Mouse (Mus musculus): ENCODE results near the gene Epha8.

GRCm38 (mm10) chr4:136944558-136945350 is 11.9 kb downstream of the Epha8 start:
- TF ChIP-seq GATA1 (IDR thresholded peaks at IDR 0.05; ENCODE audit: borderline replicate concordance, low read length) (no peak), FLI1 (IDR thresholded peaks at IDR 0.05; ENCODE audit: low read length) (no peak)

Data from megakaryocyte, embryonic 14.5 days (primary cell).